Mouse (Mus musculus) brain, embryonic 14.5 days (tissue): Measurements from ENCODE around the gene Cenpm. TPM values are rescaled to one million over a fixed set of nuclear protein-coding genes. Genes with fewer than 3 reads are reported as not detected.

Source experiments
- DNase-seq: peaks from one replicate; pipeline ENCODE4 v3.0.0-alpha.2; 2011; ENCODE audit warnings: low read depth
- CTCF ChIP-seq: fragments of 200-500 bp; IDR thresholded peaks from 2 replicates; pipeline ENCODE4 v1.5.1; 2012; ENCODE audit warnings: inconsistent platforms, mild to moderate bottlenecking, moderate library complexity, borderline replicate concordance; ENCODE audit not compliant: insufficient read depth, insufficient read length; ENCODE audit errors: extremely low read depth
- POLR2A ChIP-seq: fragments of 200-500 bp; IDR thresholded peaks from 2 replicates; pipeline ENCODE4 v1.6.1; 2012; ENCODE audit warnings: mild to moderate bottlenecking, inconsistent platforms, borderline replicate concordance; ENCODE audit not compliant: poor library complexity, insufficient read depth, insufficient read length, severe bottlenecking; ENCODE audit errors: extremely low read depth
- polyA plus RNA-seq: library from polyadenylated mRNA; depleted of rRNA; stranded (reverse); fragments of >200 nt; gene quantifications from 2 replicates; pipeline ENCODE4 v1.2.3, GENCODE M21; 2012; rRNA removed

Gene Cenpm
- polyA plus RNA-seq, 1 experiment: 16.5 TPM

DNA sequence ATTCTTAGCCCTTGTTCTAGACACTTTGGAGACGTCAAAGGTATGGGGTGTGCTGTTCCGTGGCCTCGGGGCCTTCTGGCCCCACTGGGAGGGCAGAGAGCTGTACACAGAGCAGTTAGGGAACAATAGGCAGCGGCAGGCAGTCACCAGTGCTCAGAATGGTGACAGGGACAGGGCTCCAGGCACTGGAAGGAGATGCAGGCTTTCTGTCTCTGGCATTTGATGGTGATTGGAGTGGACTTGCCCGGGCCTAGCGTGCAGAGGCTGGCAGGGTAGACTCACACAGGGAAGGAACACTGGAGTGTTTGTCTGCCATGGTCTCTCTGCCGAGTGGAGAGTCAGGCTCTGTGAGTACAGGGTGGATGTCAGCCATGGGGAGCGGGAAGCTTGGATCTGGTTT is 51.9 kb downstream of the Cenpm start:
- no peak for DNase-seq
- TF ChIP-seq CTCF: no peak
- TF ChIP-seq POLR2A: no peak

GRCm38 (mm10) chr15:82188481-82189240 is 55.9 kb downstream of the Cenpm start:
- peak; percentile 47; the same call in 1 of the 2 replicates for TF ChIP-seq CTCF
- TF ChIP-seq POLR2A: no peak
- DNase-seq: no peak

- TF ChIP-seq CTCF (no peak), POLR2A (no peak)
- DNase-seq: no peak
Measured at GRCm38 (mm10) chr15:82187924-82188323, 56.6 kb downstream of the Cenpm start.

DNA sequence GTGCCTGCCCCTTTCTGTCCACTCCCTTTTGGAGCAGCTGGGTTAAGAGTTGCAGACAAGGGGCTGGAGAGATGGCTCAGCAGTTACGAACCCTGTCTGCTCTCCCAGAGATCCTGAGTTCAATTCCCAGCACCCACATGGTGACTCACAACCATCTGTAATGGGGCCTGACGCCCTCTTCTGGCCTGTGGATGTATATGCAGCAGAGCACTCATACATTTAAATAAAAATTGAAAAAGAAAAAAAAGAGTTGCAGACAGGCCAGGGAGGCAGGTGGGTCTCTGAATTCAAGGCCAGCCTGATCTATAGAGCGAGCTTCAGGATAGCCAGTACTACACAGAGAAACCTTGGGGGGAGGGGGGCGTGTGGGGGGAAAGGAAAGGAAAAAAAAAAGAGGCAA is 57.1 kb downstream of the Cenpm start:
- TF ChIP-seq POLR2A (no peak), CTCF (no peak)
- DNase-seq: no peak

GRCm38 (mm10) chr15:82186931-82187330 is 57.6 kb downstream of the Cenpm start:
- TF ChIP-seq CTCF (no peak), POLR2A (no peak)
- no peak for DNase-seq

- no peak for DNase-seq
- TF ChIP-seq POLR2A: no peak
- no peak for TF ChIP-seq CTCF
Measured at GRCm38 (mm10) chr15:82186131-82186530, 58.4 kb downstream of the Cenpm start.

- TF ChIP-seq POLR2A (no peak), CTCF (no peak)
- DNase-seq: no peak
Measured at GRCm38 (mm10) chr15:82185062-82185783, 59.3 kb downstream of the Cenpm start.

DNA sequence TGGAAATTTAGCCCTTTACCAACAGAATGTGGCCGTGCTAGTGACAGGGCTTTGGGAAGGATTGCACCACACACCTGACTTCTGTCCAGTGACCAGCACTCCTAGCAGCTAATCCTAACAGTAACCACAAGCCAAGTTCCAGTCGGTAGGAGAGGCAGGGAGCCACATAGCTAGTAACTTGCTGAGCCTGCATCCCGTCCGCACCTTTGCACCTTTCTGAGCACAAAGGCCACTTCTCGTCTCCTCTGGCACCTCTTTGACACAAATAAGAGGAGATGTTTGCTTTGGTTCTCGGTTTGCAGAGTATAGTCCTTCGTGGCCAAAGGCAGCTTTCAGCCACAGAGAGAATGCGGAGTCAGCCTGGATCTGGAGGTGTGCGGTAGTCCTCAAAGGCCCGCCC is 59.9 kb downstream of the Cenpm start:
- TF ChIP-seq CTCF: no peak
- TF ChIP-seq POLR2A: no peak
- DNase-seq: no peak

GRCm38 (mm10) chr15:82184183-82184582 is 60.4 kb downstream of the Cenpm start:
- TF ChIP-seq CTCF (no peak), POLR2A (no peak)

More at GRCm38 (mm10) chr15:82184183-82184582, 60.4 kb downstream of the Cenpm start:
- no peak for DNase-seq

Other genes with a start within 250 kb of the Cenpm start
- 44.4 and 50.1 TPM in 2 replicates for gene Desi1, start 210.9 kb downstream of the Cenpm start, polyA plus RNA-seq
- gene Snu13, start 197.2 kb downstream of the Cenpm start, polyA plus RNA-seq: 143 and 191 TPM in 2 replicates
- gene 4930407I10Rik, start 185.6 kb downstream of the Cenpm start, polyA plus RNA-seq: 0.01 TPM in 1 of 2 replicates, not detected in the other
- gene Mei1, start 174.8 kb downstream of the Cenpm start, polyA plus RNA-seq: 0.07 and 0.10 TPM in 2 replicates
- 15.2 and 22.5 TPM in 2 replicates for gene Ccdc134, start 116.8 kb downstream of the Cenpm start, polyA plus RNA-seq
- gene Srebf2, start 97.6 kb downstream of the Cenpm start, polyA plus RNA-seq: 196 and 230 TPM in 2 replicates
- 1.8 and 3.2 TPM in 2 replicates for gene Shisa8, start 31.9 kb downstream of the Cenpm start, polyA plus RNA-seq
- gene Tnfrsf13c, start 20.4 kb downstream of the Cenpm start, polyA plus RNA-seq: 0.26 and 0.30 TPM in 2 replicates
- gene 1500009C09Rik, start 7.6 kb upstream of the Cenpm start, polyA plus RNA-seq: 67.2 and 71.3 TPM in 2 replicates
- 426 and 484 TPM in 2 replicates for gene Sept3, start 30.1 kb upstream of the Cenpm start, polyA plus RNA-seq
- 0.15 and 0.19 TPM in 2 replicates for gene Wbp2nl, start 54.2 kb upstream of the Cenpm start, polyA plus RNA-seq
- 46.0 and 46.4 TPM in 2 replicates for gene Naga, start 94.2 kb upstream of the Cenpm start, polyA plus RNA-seq
- gene Pheta2, start 94.2 kb upstream of the Cenpm start, polyA plus RNA-seq: 1.3 and 1.9 TPM in 2 replicates
- 231 and 270 TPM in 2 replicates for gene Smdt1, start 94.2 kb upstream of the Cenpm start, polyA plus RNA-seq
- gene Ndufa6, start 109.6 kb upstream of the Cenpm start, polyA plus RNA-seq: 298 and 375 TPM in 2 replicates
- gene Cyp2d22, start 135.5 kb upstream of the Cenpm start, polyA plus RNA-seq: 5.4 and 5.8 TPM in 2 replicates
- gene Cyp2d11, start 149.3 kb upstream of the Cenpm start, polyA plus RNA-seq: not detected in 2 replicates
- gene Cyp2d10, start 162.4 kb upstream of the Cenpm start, polyA plus RNA-seq: not detected in 2 replicates
- not detected in 2 replicates for gene Cyp2d9, start 188.7 kb upstream of the Cenpm start, polyA plus RNA-seq